Mouse (Mus musculus) olfactory bulb, adult 2 months (tissue): ENCODE results near the gene Hpf1.

Source experiments
- CTCF ChIP-seq: fragments of 200-500 bp; IDR thresholded peaks from 2 replicates; pipeline ENCODE4 v1.5.1; 2012; ENCODE audit warnings: low read depth, mild to moderate bottlenecking, low read length, moderate library complexity; ENCODE audit not compliant: insufficient read depth
- POLR2A ChIP-seq: fragments of 200-500 bp; IDR thresholded peaks from 2 replicates; pipeline ENCODE4 v1.6.1; 2012; ENCODE audit warnings: mild to moderate bottlenecking, low read depth, low read length, moderate library complexity; ENCODE audit not compliant: insufficient read depth

- no peak for TF ChIP-seq CTCF
- no peak for TF ChIP-seq POLR2A
Observed at GRCm38 (mm10) chr8:60889131-60889842, 931 bp upstream of the Hpf1 start.
